Mouse (Mus musculus) ES-Bruce4 (cell line): ENCODE results near the gene Sfi1. TPM values are rescaled to one million over a fixed set of nuclear protein-coding genes. Genes with fewer than 3 reads are reported as not detected.

Experiments
- H3K27ac ChIP-seq: 2 replicates; pipeline ENCODE4 v1.5.1; 2012; ENCODE audit warnings: low read length, inconsistent platforms; ENCODE audit not compliant: insufficient read depth
- H3K27me3 ChIP-seq: 2 replicates; pipeline ENCODE4 v1.6.1; 2012; ENCODE audit warnings: mild to moderate bottlenecking, low read length, inconsistent platforms; ENCODE audit not compliant: control insufficient read depth, poor library complexity, insufficient read depth, severe bottlenecking
- H3K36me3 ChIP-seq: 2 replicates; pipeline ENCODE4 v1.6.1; 2012; ENCODE audit warnings: inconsistent platforms, mild to moderate bottlenecking, low read length, moderate library complexity; ENCODE audit not compliant: control insufficient read depth, poor library complexity, insufficient read depth, severe bottlenecking
- H3K4me1 ChIP-seq: one replicate; pipeline ENCODE4 v1.8.1; 2011; ENCODE audit warnings: low read length; ENCODE audit not compliant: control insufficient read depth, insufficient read depth
- H3K4me3 ChIP-seq: 2 replicates; pipeline ENCODE4 v1.5.1; 2011; ENCODE audit warnings: low read depth, mild to moderate bottlenecking, low read length
- H3K9ac ChIP-seq: 2 replicates; pipeline ENCODE4 v1.6.1; 2012; ENCODE audit warnings: low read depth, mild to moderate bottlenecking, inconsistent platforms; ENCODE audit not compliant: poor library complexity, severe bottlenecking
- H3K9me3 ChIP-seq: replicated peaks from 2 replicates; pipeline ENCODE4 v1.6.1; 2012; ENCODE audit warnings: mild to moderate bottlenecking, low read length, inconsistent platforms; ENCODE audit not compliant: control insufficient read depth, poor library complexity, insufficient read depth, severe bottlenecking
- CTCF ChIP-seq: IDR thresholded peaks from one replicate; pipeline ENCODE4 v1.8.1; 2011; ENCODE audit warnings: low read depth, low read length
- EP300 ChIP-seq: IDR thresholded peaks from 2 replicates; pipeline ENCODE4 v1.6.1; 2011; ENCODE audit warnings: low read depth, low read length; ENCODE audit not compliant: insufficient read depth
- POLR2A ChIP-seq: IDR thresholded peaks from one replicate; pipeline ENCODE4 v1.8.1; 2011; ENCODE audit warnings: low read length; ENCODE audit not compliant: insufficient read depth
- polyA plus RNA-seq: library from polyadenylated mRNA; stranded (reverse); fragments of >200 nt; gene quantifications from 2 replicates; pipeline ENCODE4 v1.2.4, GENCODE M21; 2011; ENCODE audit warnings: low read depth; ENCODE audit not compliant: missing spikeins, insufficient read depth, insufficient read length

Sfi1 gene
- polyA plus RNA-seq: 17.1 and 21.8 TPM in 2 replicates

DNA sequence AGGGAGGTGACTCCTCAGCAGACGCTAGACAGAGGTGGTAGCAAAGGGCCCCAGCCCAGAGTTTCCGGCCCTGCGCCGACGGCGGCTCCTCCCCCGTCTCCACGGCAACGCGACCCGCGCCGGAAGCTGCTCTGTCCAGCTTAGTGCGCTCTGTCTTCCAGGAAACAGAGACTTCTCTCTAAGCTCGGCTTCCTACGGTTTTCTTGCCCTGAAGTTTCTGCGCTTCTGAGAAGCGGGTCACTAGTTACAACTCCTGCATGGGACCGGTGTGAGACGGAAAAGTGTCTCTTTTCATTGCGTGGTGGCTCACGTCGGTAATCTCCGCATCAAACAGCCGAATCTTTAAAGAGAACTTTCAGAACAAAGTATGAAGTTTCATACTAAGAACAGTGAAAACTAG, at the start of gene Sfi1:
Sfi1 (minus strand) TSS at position 101 of the 400 bp plus-strand sequence.
- TF ChIP-seq POLR2A (no peak), EP300 (no peak), CTCF (no peak)
- Histone ChIP-seq H3K27me3 (no peaks in the 10 kb centered on the region), H3K4me3 (no peak within 1 kb of the TSS), H3K9ac (no peak within 1 kb of the TSS), H3K36me3 (no peaks in the 10 kb centered on the region), H3K27ac (no peak within 1 kb of the TSS), H3K9me3 (no peaks in the 10 kb centered on the region), H3K4me1 (no peaks in the 10 kb centered on the region)

GRCm38 (mm10) chr11:3242395-3242794, 49.1 kb upstream of the Sfi1 start:
- TF ChIP-seq EP300: no peak
- TF ChIP-seq POLR2A: no peak
- TF ChIP-seq CTCF: no peak
- H3K4me1 ChIP-seq: no peaks in the 10 kb centered on the region
- H3K9me3 ChIP-seq: peaks cover 10% of the 10 kb centered on the region
- H3K36me3 ChIP-seq: peaks cover 87% of the 10 kb centered on the region
- H3K27me3 ChIP-seq: no peaks in the 10 kb centered on the region; the same call in 1 of the 2 replicates
- no peak overlapping the region for H3K27ac ChIP-seq
- no peak overlapping the region for H3K4me3 ChIP-seq
- H3K9ac ChIP-seq: no peak overlapping the region

GRCm38 (mm10) chr11:3235277-3235676, 42.0 kb upstream of the Sfi1 start:
- Histone ChIP-seq H3K4me1 (no peaks in the 10 kb centered on the region), H3K27me3 (no peaks in the 10 kb centered on the region), H3K4me3 (no peak overlapping the region), H3K36me3 (peaks cover 53% of the 10 kb centered on the region), H3K9ac (no peak overlapping the region), H3K9me3 (no peaks in the 10 kb centered on the region; the same call in 1 of the 2 replicates), H3K27ac (no peak overlapping the region)
- TF ChIP-seq CTCF (no peak), EP300 (no peak), POLR2A (no peak)

DNA sequence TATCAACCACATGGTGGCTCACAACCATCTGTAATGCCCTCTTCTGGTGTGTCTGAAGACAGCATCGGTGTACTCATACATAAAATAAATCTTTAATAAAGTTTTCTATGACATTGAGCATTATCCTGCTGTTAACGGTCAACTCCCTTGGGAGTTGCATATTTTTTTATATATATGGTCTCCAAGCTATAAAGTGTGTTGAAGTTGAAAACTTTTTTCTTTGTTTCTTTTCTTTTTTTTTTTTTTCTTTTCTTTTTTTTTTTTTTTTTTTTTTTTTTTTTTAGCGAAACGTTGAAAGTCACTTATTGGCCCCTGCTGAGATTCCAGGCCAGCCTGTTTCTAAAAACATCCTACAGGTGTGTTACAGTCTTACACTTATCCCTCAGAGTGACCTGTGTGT, 40.4 kb upstream of the Sfi1 start:
- peaks cover 56% of the 10 kb centered on the region for H3K36me3 ChIP-seq
- no peak for TF ChIP-seq EP300
- no peak for TF ChIP-seq CTCF
- TF ChIP-seq POLR2A: no peak
- H3K27me3 ChIP-seq: no peaks in the 10 kb centered on the region

DNA sequence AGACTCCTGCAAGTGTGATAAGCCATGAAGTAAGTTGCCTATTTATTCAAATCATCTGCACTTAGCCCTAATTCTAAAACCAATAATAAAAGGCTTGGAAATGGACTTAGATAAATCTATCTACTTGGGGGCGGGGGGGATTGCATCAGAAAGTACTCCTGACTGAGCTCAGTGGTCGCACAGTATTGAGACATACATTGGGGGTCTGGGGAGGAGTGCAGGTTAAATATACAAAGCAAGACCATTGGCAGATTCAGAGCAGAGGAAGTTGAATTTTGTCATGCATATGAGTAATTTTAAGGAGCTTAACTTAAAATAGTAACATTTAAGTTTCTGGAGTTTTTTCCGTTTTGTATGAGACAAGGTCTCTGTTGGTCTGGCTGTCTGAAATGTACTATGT, 39.0 kb upstream of the Sfi1 start:
- H3K9me3 ChIP-seq: no peaks in the 10 kb centered on the region
- H3K4me3 ChIP-seq: no peak overlapping the region
- H3K27me3 ChIP-seq: no peaks in the 10 kb centered on the region
- H3K4me1 ChIP-seq: no peaks in the 10 kb centered on the region
- peaks cover 52% of the 10 kb centered on the region for H3K36me3 ChIP-seq
- TF ChIP-seq CTCF (no peak), POLR2A (no peak), EP300 (no peak)
- no peak overlapping the region for H3K9ac ChIP-seq
- H3K27ac ChIP-seq: no peak overlapping the region

More for the DNA sequence above, 40.4 kb upstream of the Sfi1 start:
- Histone ChIP-seq H3K4me3 (no peak overlapping the region), H3K27ac (no peak overlapping the region), H3K4me1 (no peaks in the 10 kb centered on the region), H3K9ac (no peak overlapping the region), H3K9me3 (no peaks in the 10 kb centered on the region)

DNA sequence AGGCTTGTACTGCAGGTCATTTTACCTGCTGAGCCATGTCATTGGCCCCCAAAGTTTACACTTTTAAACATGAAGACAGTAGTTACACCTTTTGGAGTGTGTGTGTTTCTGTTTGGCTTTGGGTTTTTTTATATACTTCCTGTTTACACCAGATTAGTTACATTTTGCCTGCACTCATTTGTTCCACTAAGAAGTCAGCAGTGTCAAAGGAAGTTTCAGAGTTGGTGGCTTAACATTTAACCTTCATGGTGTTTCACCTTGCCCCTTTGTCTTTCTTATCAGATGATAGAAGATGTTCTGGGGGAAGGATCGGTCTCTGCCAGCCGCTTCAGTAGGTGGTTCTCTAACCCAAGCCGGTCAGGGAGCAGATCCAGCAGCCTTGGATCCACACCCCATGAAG, 33.9 kb upstream of the Sfi1 start:
- Histone ChIP-seq H3K36me3 (peaks cover 70% of the 10 kb centered on the region), H3K9me3 (no peaks in the 10 kb centered on the region), H3K4me1 (no peaks in the 10 kb centered on the region), H3K9ac (no peak overlapping the region), H3K27me3 (no peaks in the 10 kb centered on the region), H3K27ac (no peak overlapping the region), H3K4me3 (no peak overlapping the region)
- no peak for TF ChIP-seq CTCF
- no peak for TF ChIP-seq EP300
- no peak for TF ChIP-seq POLR2A
